Mouse (Mus musculus) kidney, postnatal 0 days (tissue): ENCODE data around the gene Slc35a5. TPM values are rescaled to one million over a fixed set of nuclear protein-coding genes. Genes with fewer than 3 reads are reported as not detected.

Experiments
- ATAC-seq: fragments of 200-750 bp; cut with Nextera tagmentation; replicated peaks from 2 replicates; pipeline ENCODE4 v1.8.0; 2017; ENCODE audit warnings: low read depth, moderate number of reproducible peaks, moderate TSS enrichment, moderate library complexity; ENCODE audit not compliant: low FRiP score
- DNase-seq: peaks from one replicate; pipeline ENCODE4 v3.0.0-alpha.2; 2016; ENCODE audit warnings: low spot score
- H3K27ac ChIP-seq: fragments of 300-500 bp; sonication (generic); 2 replicates; pipeline ENCODE4 v1.5.1; 2014; ENCODE audit warnings: mild to moderate bottlenecking
- H3K27me3 ChIP-seq: fragments of 300-500 bp; sonication (generic); 2 replicates; pipeline ENCODE4 v1.6.1; 2014; ENCODE audit warnings: low read length, mixed read lengths; ENCODE audit not compliant: insufficient read depth
- H3K36me3 ChIP-seq: fragments of 300-500 bp; sonication (generic); 2 replicates; pipeline ENCODE4 v1.6.1; 2014; ENCODE audit warnings: low read length, mixed read lengths; ENCODE audit not compliant: insufficient read depth
- H3K4me1 ChIP-seq: fragments of 300-500 bp; sonication (generic); replicated peaks from 2 replicates; pipeline ENCODE4 v1.6.1; 2014; ENCODE audit warnings: antibody characterized with exemption, low read length, mixed read lengths; ENCODE audit not compliant: insufficient read depth
- H3K4me2 ChIP-seq: fragments of 300-500 bp; sonication (generic); 2 replicates; pipeline ENCODE4 v1.6.1; 2014; ENCODE audit warnings: mild to moderate bottlenecking, low read length, moderate library complexity, mixed read lengths
- H3K4me3 ChIP-seq: fragments of 300-500 bp; sonication (generic); replicated peaks from 2 replicates; pipeline ENCODE4 v1.5.1; 2014; ENCODE audit warnings: low read depth, low read length
- H3K9ac ChIP-seq: fragments of 300-500 bp; sonication (generic); 2 replicates; pipeline ENCODE4 v1.6.1; 2014; ENCODE audit warnings: low read depth, low read length
- H3K9me3 ChIP-seq: fragments of 300-500 bp; sonication (generic); replicated peaks from 2 replicates; pipeline ENCODE4 v1.6.1; 2016; ENCODE audit warnings: low read length, inconsistent platforms, mixed read lengths
- CTCF ChIP-seq: IDR thresholded peaks from 2 replicates; pipeline ENCODE4 v1.5.1; 2016; ENCODE audit warnings: antibody characterized with exemption, low read depth, mild to moderate bottlenecking, moderate library complexity
- WGBS: fragments of 180-500 bp; shearing (Covaris S2); extraction: QIAGEN DNeasy Blood & Tissue Kit; methylation state at CpG from one replicate; pipeline ENCODE4 v1.1.7; 2014; 5-methylcytosine and 5-hydroxymethylcytosine counted together
- polyA plus RNA-seq: library from polyadenylated mRNA; unstranded; fragments of >200 nt; fragmentation: Nextera tagmentation; extraction: Ambion mirVana; gene quantifications from 2 replicates; pipeline ENCODE4 v1.2.1, GENCODE M21; 2015

Slc35a5 gene
- polyA plus RNA-seq, 1 experiment from 2014 or later, result 24.2 TPM

DNA sequence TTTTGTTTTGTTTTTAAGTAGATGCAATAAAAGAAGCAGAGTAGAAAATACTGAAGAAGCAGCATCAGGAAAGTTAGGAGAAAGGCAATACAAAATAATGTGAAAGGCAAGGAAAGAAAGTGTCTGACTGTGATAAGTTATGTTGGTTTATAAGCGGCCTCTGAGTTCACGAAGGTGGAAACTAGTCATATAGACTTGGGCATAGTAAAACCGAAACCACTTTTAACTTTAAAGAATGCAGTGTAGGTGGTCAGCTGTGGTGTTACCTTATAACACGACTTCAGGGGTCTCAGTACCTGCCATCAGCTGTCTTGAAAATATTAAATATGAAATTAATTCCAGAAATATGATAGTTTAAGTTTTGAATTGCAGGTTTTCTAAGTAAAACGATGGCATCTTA lies 23.3 kb upstream of the Slc35a5 start:
- ATAC-seq (no peak), DNase-seq (no peak)
- Histone ChIP-seq H3K27ac (no peak overlapping the region), H3K4me3 (no peak overlapping the region), H3K9ac (no peak overlapping the region), H3K4me2 (no peak overlapping the region), H3K9me3 (no peaks in the 10 kb centered on the region), H3K36me3 (peaks cover 10% of the 10 kb centered on the region), H3K27me3 (no peaks in the 10 kb centered on the region), H3K4me1 (no peaks in the 10 kb centered on the region)
- 93% methylated on average over 5 of the region's 5 CpGs for WGBS
- TF ChIP-seq CTCF, result no peak

DNA sequence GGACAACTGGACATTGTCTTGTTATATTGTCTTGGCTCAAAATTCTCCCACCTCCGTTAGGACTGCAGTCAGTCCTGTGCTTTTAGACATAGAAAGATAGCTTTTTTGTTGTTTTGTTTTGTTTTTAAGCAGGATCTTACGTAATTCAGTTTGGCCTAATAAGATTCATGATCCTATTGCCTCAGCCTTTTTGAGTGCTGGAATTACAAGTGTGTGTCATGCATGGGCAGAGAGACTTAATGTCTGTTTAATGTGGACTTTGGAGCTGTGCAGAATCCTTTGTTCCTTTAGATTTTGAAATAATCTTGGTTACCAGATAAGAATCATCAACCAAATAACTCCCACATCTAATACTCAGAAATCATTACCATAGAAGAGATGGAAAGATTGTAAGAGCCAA lies 20.0 kb upstream of the Slc35a5 start:
- Histone ChIP-seq H3K36me3 (peaks cover 2% of the 10 kb centered on the region), H3K4me1 (no peaks in the 10 kb centered on the region), H3K9ac (no peak overlapping the region), H3K4me2 (no peak overlapping the region), H3K4me3 (no peak overlapping the region), H3K27me3 (no peaks in the 10 kb centered on the region), H3K9me3 (no peaks in the 10 kb centered on the region), H3K27ac (no peak overlapping the region)
- TF ChIP-seq CTCF, result no peak
- WGBS, result 63% methylated on average over 2 of the region's 2 CpGs
- no peak for DNase-seq
- no peak for ATAC-seq

DNA sequence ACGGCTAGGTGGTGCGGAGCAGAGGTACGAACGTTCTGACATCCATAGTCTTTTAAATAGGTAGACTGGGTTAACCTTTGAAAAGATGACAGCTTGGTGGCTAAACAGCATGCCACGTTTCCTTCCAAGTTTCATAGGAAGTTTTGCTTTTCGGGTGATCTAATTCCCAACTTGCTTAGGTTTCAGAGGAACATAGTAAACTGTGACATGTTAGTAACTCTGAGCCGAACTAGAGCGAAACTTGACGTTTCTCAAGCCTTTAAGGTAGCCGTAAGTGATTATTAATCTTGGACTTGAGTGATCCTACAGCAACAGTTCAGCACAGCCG lies 847 bp upstream of the Slc35a5 start:
- ATAC-seq (no peak), DNase-seq (no peak)
- H3K9me3 ChIP-seq, result no peaks in the 10 kb centered on the region
- H3K36me3 ChIP-seq, result no peaks in the 10 kb centered on the region; the same call in 1 of the 2 replicates
- peaks cover 6% of the 10 kb centered on the region; the same call in 1 of the 2 replicates for H3K4me1 ChIP-seq
- H3K27me3 ChIP-seq, result no peaks in the 10 kb centered on the region
- TF ChIP-seq CTCF, result no peak
- peak overlapping the region; percentile 82 for H3K4me2 ChIP-seq
- H3K9ac ChIP-seq, result peak overlapping the region; percentile 85
- peak overlapping the region; percentile 91 for H3K4me3 ChIP-seq
- H3K27ac ChIP-seq, result peak overlapping the region; percentile 96
- 2% methylated on average over 11 of the region's 11 CpGs for WGBS

DNA sequence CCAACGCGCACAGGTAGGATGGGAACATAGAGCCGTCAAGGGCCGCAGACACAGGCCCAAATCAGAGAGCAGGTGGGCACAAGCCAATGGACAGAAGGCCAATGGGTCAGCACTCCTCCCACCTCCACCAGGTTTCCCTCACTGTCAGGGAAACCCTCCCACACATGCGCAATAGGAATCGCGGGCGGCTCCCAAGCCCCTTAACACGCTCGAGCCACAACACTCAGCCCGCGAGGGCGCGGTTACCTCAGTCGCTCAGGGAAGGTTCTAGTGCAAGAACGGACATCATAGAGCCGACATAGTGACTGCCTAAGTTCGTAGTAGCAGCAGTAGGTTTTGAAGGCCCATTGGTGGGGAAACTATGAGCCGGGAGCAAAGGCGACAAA lies 377 bp downstream of the Slc35a5 start:
- Histone ChIP-seq H3K4me1 (peaks cover 6% of the 10 kb centered on the region; the same call in 1 of the 2 replicates), H3K4me2 (peak overlapping the region; percentile 82), H3K9ac (peak overlapping the region; percentile 85), H3K27me3 (no peaks in the 10 kb centered on the region), H3K27ac (peak overlapping the region; percentile 96), H3K9me3 (no peaks in the 10 kb centered on the region), H3K4me3 (peak overlapping the region; percentile 91), H3K36me3 (no peaks in the 10 kb centered on the region)
- DNase-seq (peak; percentile 85), ATAC-seq (peak; percentile 71)
- under 1% methylated on average over 20 of the region's 20 CpGs for WGBS
- TF ChIP-seq CTCF, result no peak

- H3K9me3 ChIP-seq, result no peaks in the 10 kb centered on the region
- no peak overlapping the region for H3K4me3 ChIP-seq
- H3K9ac ChIP-seq, result no peak overlapping the region
- H3K36me3 ChIP-seq, result peaks cover 12% of the 10 kb centered on the region
- H3K27me3 ChIP-seq, result no peaks in the 10 kb centered on the region
- 62% methylated on average over 3 of the region's 3 CpGs for WGBS
- DNase-seq (no peak), ATAC-seq (no peak)
- H3K4me2 ChIP-seq, result no peak overlapping the region
- TF ChIP-seq CTCF, result no peak
- H3K27ac ChIP-seq, result no peak overlapping the region
- peaks cover 6% of the 10 kb centered on the region; the same call in 1 of the 2 replicates for H3K4me1 ChIP-seq
Observed at GRCm38 (mm10) chr16:45154741-45155250, 3.7 kb downstream of the Slc35a5 start.

DNA sequence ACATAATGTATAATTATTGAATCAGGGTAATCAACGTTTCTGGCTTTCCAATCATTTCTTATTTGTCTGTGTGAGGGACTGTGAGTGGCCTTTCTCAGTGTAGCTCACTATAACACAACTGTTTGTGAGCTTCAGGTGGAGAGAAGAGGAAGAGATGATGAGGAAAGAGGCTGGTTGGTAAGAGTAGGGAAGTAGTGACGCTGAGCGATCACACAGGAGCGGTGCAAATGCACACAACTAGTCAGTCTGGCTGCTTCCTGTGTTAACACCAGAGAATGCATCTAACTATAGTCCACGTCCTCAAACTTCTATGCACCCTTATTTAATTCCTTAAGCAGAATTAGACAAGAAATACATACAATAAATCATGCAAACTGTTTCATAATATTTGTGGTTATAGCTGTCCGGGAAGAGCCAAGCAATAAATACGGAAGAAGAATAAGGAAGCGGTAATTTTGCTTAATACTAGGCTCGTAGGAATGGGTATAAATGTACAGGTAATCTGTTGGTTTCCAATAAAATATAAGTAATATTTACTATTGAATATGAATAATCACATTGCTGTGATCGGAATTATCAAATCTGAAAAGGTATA lies 9.9 kb downstream of the Slc35a5 start:
- Histone ChIP-seq H3K27me3 (no peaks in the 10 kb centered on the region), H3K36me3 (peaks cover 43% of the 10 kb centered on the region), H3K4me2 (no peak overlapping the region), H3K9me3 (no peaks in the 10 kb centered on the region), H3K27ac (no peak overlapping the region), H3K9ac (no peak overlapping the region), H3K4me1 (no peaks in the 10 kb centered on the region), H3K4me3 (no peak overlapping the region)
- ATAC-seq, result no peak
- no peak for DNase-seq
- TF ChIP-seq CTCF, result no peak
- 93% methylated on average over 10 of the region's 10 CpGs for WGBS

GRCm38 (mm10) chr16:45145119-45145518 lies 13.4 kb downstream of the Slc35a5 start:
- ATAC-seq (no peak), DNase-seq (no peak)
- TF ChIP-seq CTCF, result no peak
- Histone ChIP-seq H3K4me1 (no peaks in the 10 kb centered on the region), H3K9me3 (no peaks in the 10 kb centered on the region), H3K27ac (no peak overlapping the region), H3K4me3 (no peak overlapping the region), H3K27me3 (no peaks in the 10 kb centered on the region), H3K9ac (no peak overlapping the region), H3K36me3 (peaks cover 39% of the 10 kb centered on the region), H3K4me2 (no peak overlapping the region)
- 92% methylated on average over 6 of the region's 6 CpGs for WGBS
